Mouse (Mus musculus): Measurements from ENCODE around the gene Rgs17.

Gene Rgs17

DNA sequence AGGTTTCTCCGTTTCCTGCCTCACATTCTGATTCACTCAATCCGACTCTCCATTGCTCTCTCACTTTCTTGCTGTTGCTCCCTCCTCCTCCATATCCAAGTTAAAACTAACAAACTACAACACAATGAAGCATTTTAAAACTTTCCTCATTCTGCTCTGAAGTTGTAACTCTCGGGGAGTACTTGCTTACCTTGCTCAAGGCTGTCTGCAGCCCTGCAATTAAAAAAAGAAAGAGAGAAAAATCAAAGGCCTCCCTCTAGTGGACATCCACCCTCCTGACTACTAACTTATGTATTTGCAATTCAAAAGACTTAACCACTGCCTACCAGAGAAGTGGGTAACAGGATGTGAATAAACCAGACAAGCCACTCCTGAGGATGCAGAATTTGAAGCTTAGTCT lies 97.4 kb downstream of the Rgs17 start:
- no peak for DNase-seq (ENCODE audit: low read depth, low spot score)

DNA sequence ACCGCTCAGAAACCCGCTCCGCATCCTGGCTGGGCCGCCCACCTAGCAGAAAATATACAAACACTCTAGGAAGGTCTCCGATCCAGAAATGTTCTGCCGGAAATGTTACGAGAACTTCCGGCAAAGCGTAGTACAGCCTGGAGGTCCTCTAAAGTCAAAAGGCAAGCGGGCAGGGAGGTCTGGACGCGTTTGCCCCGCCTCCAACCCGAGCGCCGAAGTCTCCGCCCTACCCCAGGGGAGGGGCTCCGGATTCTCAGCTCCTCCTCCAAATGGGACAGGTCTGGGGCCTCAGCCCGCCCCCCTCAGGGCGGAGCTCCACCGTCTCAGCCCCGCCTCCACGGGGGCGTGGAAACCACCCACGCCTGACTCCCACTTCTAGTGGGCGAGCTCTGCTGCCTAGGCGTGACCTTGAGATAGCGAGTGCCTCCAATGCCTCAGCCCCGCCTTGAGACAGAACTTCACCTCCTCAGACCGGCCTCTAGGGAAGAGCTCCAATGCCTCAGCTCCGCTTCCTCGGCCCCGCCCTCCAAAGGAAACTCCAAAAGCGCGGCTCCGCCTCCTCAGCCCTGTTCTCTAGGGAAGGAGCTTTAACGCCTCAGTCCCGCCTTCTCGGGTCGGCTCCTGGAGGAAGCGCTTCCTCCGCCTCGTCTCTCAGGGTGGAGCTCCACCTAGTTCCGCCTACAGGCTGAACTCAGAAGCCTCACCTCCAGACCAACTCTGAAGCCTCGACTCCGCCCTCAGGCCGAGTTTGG lies 98.3 kb downstream of the Rgs17 start, which contains the start of gene Mtrf1l:
TSS of gene Mtrf1l (minus strand) at position 171 of the 752 bp plus-strand sequence.
- DNase-seq (ENCODE audit: low read depth, low spot score), result peak; percentile 99

DNA sequence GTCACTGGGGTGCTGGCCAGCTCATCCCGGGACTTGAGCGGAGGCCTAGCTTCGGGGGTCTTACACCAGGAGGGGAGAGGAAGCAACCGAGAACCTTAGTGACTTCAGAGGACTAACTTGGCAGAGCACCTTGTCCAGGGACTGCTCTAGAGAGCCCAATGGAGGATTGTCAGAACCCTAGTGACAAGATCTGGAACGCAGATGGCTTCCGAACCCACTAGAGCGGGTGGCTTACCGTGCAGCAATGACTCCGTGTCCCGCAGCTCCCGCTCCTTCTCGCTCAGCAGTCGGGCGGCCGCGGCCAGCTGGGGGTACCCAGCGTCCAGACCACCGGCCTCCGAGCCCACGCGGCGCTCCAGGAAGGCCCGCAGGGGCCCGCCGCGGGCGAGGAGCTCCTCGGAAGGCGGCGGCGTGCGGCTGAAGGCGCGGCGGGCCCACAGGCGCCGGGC lies 98.9 kb downstream of the Rgs17 start:
- no peak for DNase-seq (ENCODE audit: low read depth, low spot score)

- no peak for DNase-seq (ENCODE audit: low read depth, low spot score)
Measured at GRCm38 (mm10) chr10:5818772-5819171, 103.4 kb downstream of the Rgs17 start.

GRCm38 (mm10) chr10:5815968-5816367 lies 106.2 kb downstream of the Rgs17 start:
- no peak for DNase-seq (ENCODE audit: low read depth, low spot score)

DNA sequence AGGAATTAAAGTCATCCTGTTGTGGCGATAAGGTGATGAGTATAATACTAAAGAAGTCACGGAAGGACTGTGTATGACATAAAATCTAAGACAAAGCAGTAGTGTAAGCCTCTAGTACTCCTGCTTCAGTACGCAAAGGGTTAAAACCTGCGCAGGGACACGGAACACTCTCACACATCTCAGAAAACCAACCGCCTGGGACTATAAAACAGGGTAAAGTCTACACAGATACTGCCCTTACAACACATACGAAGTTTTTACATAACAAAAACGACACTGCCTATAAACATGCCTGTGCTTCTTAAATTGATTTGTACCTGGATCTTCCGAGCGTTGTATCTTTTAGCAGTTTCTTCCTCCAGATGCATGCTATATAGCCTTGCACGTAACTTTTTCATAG lies 108.5 kb downstream of the Rgs17 start:
- no peak for DNase-seq (ENCODE audit: low read depth, low spot score)

DNA sequence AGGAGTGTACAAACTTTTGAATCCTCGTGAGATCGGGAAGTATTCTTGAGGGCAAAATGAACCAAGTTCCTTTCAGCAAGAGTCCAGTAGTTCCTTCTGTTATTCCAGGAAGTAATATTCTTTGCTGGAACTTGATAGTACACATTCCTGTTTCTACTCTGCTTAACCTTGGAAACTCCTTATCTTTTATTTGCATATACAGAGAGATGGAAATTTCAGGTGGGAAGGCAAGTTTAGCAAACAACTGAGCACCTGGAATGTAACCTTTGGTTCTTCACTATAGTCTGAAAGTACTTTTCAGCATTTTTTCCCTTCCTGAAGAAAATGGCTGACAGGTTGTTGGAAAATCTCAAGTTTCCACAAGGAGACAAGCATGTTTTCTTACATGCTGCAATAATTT lies 114.5 kb downstream of the Rgs17 start:
- DNase-seq (ENCODE audit: low read depth, low spot score), result no peak

- DNase-seq (ENCODE audit: low read depth, low spot score), result no peak
Measured at GRCm38 (mm10) chr10:5806996-5807395, 115.2 kb downstream of the Rgs17 start.

DNA sequence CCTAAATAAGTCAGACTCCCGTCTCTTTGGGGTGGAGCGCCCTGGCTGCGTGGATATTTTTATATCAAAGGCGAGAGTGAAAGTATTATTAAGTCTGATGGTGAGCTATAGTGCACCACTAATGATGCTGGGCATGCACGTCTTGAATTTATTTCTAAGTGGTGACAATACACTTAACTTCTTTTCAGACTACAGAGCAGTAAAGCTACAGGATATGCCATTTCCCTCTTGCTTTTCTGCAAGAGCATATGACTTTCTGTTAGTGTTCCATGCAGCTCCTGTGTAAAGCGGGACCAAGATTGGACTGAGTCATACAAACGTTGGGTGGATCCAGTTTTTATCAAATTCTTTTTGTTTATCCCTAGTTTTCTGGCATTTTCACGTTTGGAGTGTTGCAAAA lies 115.8 kb downstream of the Rgs17 start:
- DNase-seq (ENCODE audit: low read depth, low spot score), result peak; percentile 41

GRCm38 (mm10) chr10:5805731-5806307 lies 116.4 kb downstream of the Rgs17 start:
- DNase-seq (ENCODE audit: low read depth, low spot score), result peak; percentile 91

- DNase-seq (ENCODE audit: low read depth, low spot score), result peak; percentile 98
Measured at GRCm38 (mm10) chr10:5805243-5805730, 116.9 kb downstream of the Rgs17 start, which contains the start of gene Fbxo5. Fbxo5 (minus strand) TSS chr10:5805600.

GRCm38 (mm10) chr10:5804691-5805156 lies 117.5 kb downstream of the Rgs17 start:
- DNase-seq (ENCODE audit: low read depth, low spot score), result peak; percentile 52

- DNase-seq (ENCODE audit: low read depth, low spot score), result no peak
Measured at GRCm38 (mm10) chr10:5803739-5804138, 118.5 kb downstream of the Rgs17 start.

DNA sequence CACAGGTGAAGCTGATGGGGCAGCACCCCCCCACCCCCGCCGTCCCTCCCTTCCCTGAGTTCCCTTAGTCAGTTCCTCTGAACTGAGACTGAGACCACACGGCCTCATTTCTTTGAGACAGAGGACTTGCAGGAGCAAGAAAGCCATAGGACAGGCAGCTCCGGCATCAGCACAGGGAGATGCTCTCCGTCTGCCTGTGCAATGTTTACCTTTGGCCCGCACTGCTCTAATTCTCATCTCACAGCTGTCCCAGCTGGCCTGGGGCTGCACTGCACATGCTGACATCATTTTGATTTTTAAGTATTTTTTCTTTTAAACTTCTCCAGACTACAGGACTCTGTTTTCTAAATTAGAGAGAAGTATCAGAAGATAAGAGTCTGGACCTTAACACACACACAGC lies 119.3 kb downstream of the Rgs17 start:
- no peak for DNase-seq (ENCODE audit: low read depth, low spot score)

GRCm38 (mm10) chr10:5800490-5800889 lies 121.7 kb downstream of the Rgs17 start:
- DNase-seq (ENCODE audit: low read depth, low spot score), result no peak

DNA sequence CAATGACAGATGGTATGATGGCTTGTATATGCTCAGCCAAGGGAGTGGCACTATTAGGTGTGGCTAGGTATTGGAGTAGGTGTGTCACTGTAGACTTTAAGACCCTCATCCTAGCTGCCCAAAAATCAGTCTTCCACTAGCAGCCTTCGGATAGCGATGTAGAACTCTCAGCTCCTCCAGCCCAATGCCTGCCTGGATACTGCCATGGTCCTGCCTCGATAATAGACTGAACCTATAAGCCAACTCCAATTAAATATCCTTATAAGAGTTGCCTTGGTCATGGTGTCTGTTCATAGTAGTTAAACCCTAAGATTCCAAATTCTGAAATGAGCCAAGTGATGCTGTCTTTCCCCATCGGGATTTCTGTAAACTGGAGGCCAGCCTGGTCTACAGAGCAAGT lies 124.1 kb downstream of the Rgs17 start:
- DNase-seq (ENCODE audit: low read depth, low spot score), result no peak

- DNase-seq (ENCODE audit: low read depth, low spot score), result no peak
Measured at GRCm38 (mm10) chr10:5790657-5791056, 131.5 kb downstream of the Rgs17 start.

DNA sequence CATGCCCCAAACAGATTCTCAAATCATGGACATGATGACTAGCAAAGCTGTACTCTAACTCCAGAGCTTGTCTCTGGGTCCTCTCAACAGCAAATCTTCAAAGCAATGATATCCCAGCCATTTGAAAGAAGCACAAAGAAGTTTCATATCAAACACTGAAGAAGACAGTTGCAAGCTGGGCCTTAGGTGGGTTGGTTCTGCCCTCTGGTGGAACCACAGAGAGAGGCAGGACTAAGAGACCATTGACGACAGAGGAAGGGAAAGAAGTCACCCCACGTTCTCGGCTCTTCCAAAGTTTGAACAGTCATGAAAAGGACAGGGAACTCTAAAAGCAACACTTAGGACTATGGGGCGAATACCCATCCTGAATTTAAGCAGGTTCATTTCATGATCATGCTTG lies 135.3 kb downstream of the Rgs17 start:
- no peak for DNase-seq (ENCODE audit: low read depth, low spot score)

Data from c-Kit-negative CD71-positive TER-119-positive erythroid progenitor cells, embryonic 14.5 days (primary cell).